ENCODE assay signal across 11 mouse cellular contexts in genomic region chr14:80789131-80789530, GRCm38 (mm10).
"Had no signal": no experiment of that assay in that cellular context is flagged by ENCODE, and none has a peak within 500 bp of the region (broad histone marks: within the 10 kb centered on the region; RNA-seq: fewer than 3 reads in every experiment).

No protein-coding gene starts in this region.

- ATAC-seq: intestine, postnatal 0 days; liver, postnatal 0 days; lung, postnatal 0 days; midbrain, embryonic 15.5 days had no signal

- DNase-seq: kidney, adult 2 months; kidney, postnatal 25 days; liver, postnatal 0 days; lung, embryonic 14.5 days; spleen, adult 18-20 months; thymus, adult 2 months; thymus, postnatal 14 days; thymus, postnatal 4 days had no signal
